Mouse (Mus musculus) neural tube, embryonic 11.5 days (tissue): ENCODE results near the gene Sergef. TPM values are rescaled to one million over a fixed set of nuclear protein-coding genes. Genes with fewer than 3 reads are reported as not detected.

Source experiments
- ATAC-seq: fragments of 200-750 bp; cut with Nextera tagmentation; 2 replicates; pipeline ENCODE4 v1.8.0; 2017; ENCODE audit warnings: moderate number of reproducible peaks, mild to moderate bottlenecking, moderate TSS enrichment, moderate library complexity; ENCODE audit not compliant: insufficient read depth, low FRiP score, low TSS enrichment
- DNase-seq: peaks from one replicate; pipeline ENCODE4 v3.0.0-alpha.2; 2015; ENCODE audit warnings: low spot score
- H3K27ac ChIP-seq: fragments of 300-500 bp; sonication (generic); 2 replicates; pipeline ENCODE4 v1.5.1; 2014; ENCODE audit warnings: low read depth, mild to moderate bottlenecking, low read length
- H3K27me3 ChIP-seq: fragments of 300-500 bp; sonication (generic); 2 replicates; pipeline ENCODE4 v1.6.1; 2014; ENCODE audit warnings: mild to moderate bottlenecking, low read length, mixed read lengths; ENCODE audit not compliant: control insufficient read depth, insufficient read depth
- H3K36me3 ChIP-seq: fragments of 300-500 bp; sonication (generic); 2 replicates; pipeline ENCODE4 v1.6.1; 2014; ENCODE audit warnings: mild to moderate bottlenecking, low read length, moderate library complexity, mixed read lengths; ENCODE audit not compliant: control insufficient read depth, insufficient read depth
- H3K4me1 ChIP-seq: fragments of 300-500 bp; sonication (generic); 2 replicates; pipeline ENCODE4 v1.6.1; 2014; ENCODE audit warnings: low read length, mixed read lengths; ENCODE audit not compliant: control insufficient read depth, insufficient read depth
- H3K4me2 ChIP-seq: fragments of 300-500 bp; sonication (generic); 2 replicates; pipeline ENCODE4 v1.6.1; 2014; ENCODE audit warnings: low read depth, mild to moderate bottlenecking, moderate library complexity
- H3K4me3 ChIP-seq: fragments of 300-500 bp; sonication (generic); 2 replicates; pipeline ENCODE4 v1.5.1; 2014; ENCODE audit warnings: low read depth, low read length
- H3K9ac ChIP-seq: fragments of 300-500 bp; sonication (generic); 2 replicates; pipeline ENCODE4 v1.6.1; 2014; ENCODE audit warnings: mild to moderate bottlenecking, low read length
- H3K9me3 ChIP-seq: fragments of 300-500 bp; sonication (generic); 2 replicates; pipeline ENCODE4 v1.6.1; 2016; ENCODE audit warnings: low read length; ENCODE audit not compliant: control insufficient read depth
- WGBS: fragments of 180-500 bp; shearing (Covaris S2); extraction: QIAGEN DNeasy Blood & Tissue Kit; methylation state at CpG from one replicate; pipeline ENCODE4 v1.1.7; 2014; 5-methylcytosine and 5-hydroxymethylcytosine counted together
- polyA plus RNA-seq: library from polyadenylated mRNA; unstranded; fragments of >200 nt; fragmentation: Nextera tagmentation; extraction: Ambion mirVana; gene quantifications from 2 replicates; pipeline ENCODE4 v1.2.1, GENCODE M21; 2014

Gene Sergef
- polyA plus RNA-seq, 1 experiment from 2014 or later, result 13.5 TPM

GRCm38 (mm10) chr7:46551173-46551572, 88.4 kb downstream of the Sergef start:
- no peaks in the 10 kb centered on the region for H3K36me3 ChIP-seq
- H3K9ac ChIP-seq, result no peak overlapping the region
- no peak overlapping the region for H3K4me3 ChIP-seq
- H3K27ac ChIP-seq, result no peak overlapping the region
- peaks cover 7% of the 10 kb centered on the region; the same call in 1 of the 2 replicates for H3K4me1 ChIP-seq
- no peak overlapping the region for H3K4me2 ChIP-seq
- no peaks in the 10 kb centered on the region for H3K27me3 ChIP-seq
- H3K9me3 ChIP-seq, result no peaks in the 10 kb centered on the region
- 83% methylated on average over 7 of the region's 7 CpGs for whole genome bisulfite sequencing
- ATAC-seq, result no peak
- no peak for DNase-seq

- Histone ChIP-seq H3K4me2 (no peak overlapping the region), H3K9me3 (no peaks in the 10 kb centered on the region), H3K27me3 (no peaks in the 10 kb centered on the region), H3K4me3 (no peak overlapping the region), H3K9ac (no peak overlapping the region), H3K36me3 (no peaks in the 10 kb centered on the region), H3K27ac (no peak overlapping the region), H3K4me1 (peaks cover 2% of the 10 kb centered on the region; the same call in 1 of the 2 replicates)
- DNase-seq, result no peak
- ATAC-seq, result no peak
- WGBS, result 92% methylated on average over 3 of the region's 3 CpGs
Measured at GRCm38 (mm10) chr7:46548124-46548523, 91.5 kb downstream of the Sergef start.

- Histone ChIP-seq H3K4me2 (no peak overlapping the region), H3K27ac (no peak overlapping the region), H3K4me1 (peaks cover under 1% of the 10 kb centered on the region; the same call in 1 of the 2 replicates), H3K36me3 (no peaks in the 10 kb centered on the region), H3K4me3 (no peak overlapping the region), H3K27me3 (no peaks in the 10 kb centered on the region), H3K9ac (no peak overlapping the region), H3K9me3 (no peaks in the 10 kb centered on the region)
- ATAC-seq, result no peak
- DNase-seq, result no peak
- WGBS, result 92% methylated on average over 3 of the region's 3 CpGs
Measured at GRCm38 (mm10) chr7:46547642-46548041, 92.0 kb downstream of the Sergef start.

- Histone ChIP-seq H3K27ac (no peak overlapping the region), H3K4me3 (no peak overlapping the region), H3K4me1 (no peaks in the 10 kb centered on the region), H3K9me3 (no peaks in the 10 kb centered on the region), H3K4me2 (no peak overlapping the region), H3K9ac (no peak overlapping the region), H3K27me3 (no peaks in the 10 kb centered on the region), H3K36me3 (no peaks in the 10 kb centered on the region)
- WGBS, result 74% methylated on average over 4 of the region's 4 CpGs
- DNase-seq (no peak), ATAC-seq (no peak)
Measured at GRCm38 (mm10) chr7:46546539-46546938, 93.1 kb downstream of the Sergef start.

GRCm38 (mm10) chr7:46544195-46544641, 95.4 kb downstream of the Sergef start:
- no peak overlapping the region for H3K27ac ChIP-seq
- H3K9me3 ChIP-seq, result no peaks in the 10 kb centered on the region
- WGBS, result 87% methylated on average over 12 of the region's 12 CpGs
- no peaks in the 10 kb centered on the region for H3K4me1 ChIP-seq
- ATAC-seq, result no peak
- H3K4me3 ChIP-seq, result no peak overlapping the region
- H3K9ac ChIP-seq, result no peak overlapping the region
- H3K27me3 ChIP-seq, result no peaks in the 10 kb centered on the region
- peak; percentile 10 for DNase-seq
- H3K36me3 ChIP-seq, result no peaks in the 10 kb centered on the region
- no peak overlapping the region for H3K4me2 ChIP-seq

- 87% methylated on average over 3 of the region's 3 CpGs for WGBS
- Histone ChIP-seq H3K9ac (no peak overlapping the region), H3K4me1 (no peaks in the 10 kb centered on the region), H3K27me3 (no peaks in the 10 kb centered on the region), H3K4me3 (no peak overlapping the region), H3K9me3 (no peaks in the 10 kb centered on the region), H3K27ac (no peak overlapping the region), H3K36me3 (no peaks in the 10 kb centered on the region), H3K4me2 (no peak overlapping the region)
- DNase-seq, result no peak
- ATAC-seq, result no peak
Measured at GRCm38 (mm10) chr7:46542117-46542516, 97.5 kb downstream of the Sergef start.

- Histone ChIP-seq H3K36me3 (no peaks in the 10 kb centered on the region), H3K9me3 (no peaks in the 10 kb centered on the region), H3K9ac (no peak overlapping the region), H3K4me1 (no peaks in the 10 kb centered on the region), H3K27ac (no peak overlapping the region), H3K4me2 (no peak overlapping the region), H3K27me3 (no peaks in the 10 kb centered on the region), H3K4me3 (no peak overlapping the region)
- DNase-seq (no peak), ATAC-seq (no peak)
- 70% methylated on average over 1 of the region's 1 CpGs for WGBS
Measured at GRCm38 (mm10) chr7:46540616-46541015, 99.0 kb downstream of the Sergef start.

GRCm38 (mm10) chr7:46536456-46537097, 103.0 kb downstream of the Sergef start:
- H3K27ac ChIP-seq, result no peak overlapping the region
- no peaks in the 10 kb centered on the region for H3K4me1 ChIP-seq
- no peaks in the 10 kb centered on the region for H3K9me3 ChIP-seq
- no peak for ATAC-seq
- no peak overlapping the region for H3K4me2 ChIP-seq
- H3K9ac ChIP-seq, result no peak overlapping the region
- no peak overlapping the region for H3K4me3 ChIP-seq
- DNase-seq, result no peak
- WGBS, result 83% methylated on average over 9 of the region's 9 CpGs
- no peaks in the 10 kb centered on the region for H3K36me3 ChIP-seq
- H3K27me3 ChIP-seq, result no peaks in the 10 kb centered on the region

GRCm38 (mm10) chr7:46535429-46535799, 104.2 kb downstream of the Sergef start:
- no peaks in the 10 kb centered on the region for H3K4me1 ChIP-seq
- no peak overlapping the region for H3K27ac ChIP-seq
- no peaks in the 10 kb centered on the region for H3K36me3 ChIP-seq
- ATAC-seq, result no peak
- no peak overlapping the region for H3K4me2 ChIP-seq
- no peaks in the 10 kb centered on the region for H3K9me3 ChIP-seq
- DNase-seq, result peak; percentile 29
- H3K4me3 ChIP-seq, result no peak overlapping the region
- no peaks in the 10 kb centered on the region for H3K27me3 ChIP-seq
- H3K9ac ChIP-seq, result no peak overlapping the region
- WGBS, result 32% methylated on average over 10 of the region's 10 CpGs
